Mouse (Mus musculus) megakaryocyte, embryonic 14.5 days (primary cell): ENCODE measurements at regions not wholly inside any gene's neighbourhood (a gene's known extent, or its start where the extent isn't known, plus 50 kb on each side); places are given as distances from the start of the nearest gene placed in this dataset.

Experiments
- FLI1 ChIP-seq: IDR thresholded peaks from 2 replicates; pipeline ENCODE4 v1.6.1; 2012; ENCODE audit warnings: low read length, inconsistent platforms, mixed read lengths
- GATA1 ChIP-seq: IDR thresholded peaks from 3 replicates; pipeline ENCODE4 v1.6.1; 2012; ENCODE audit warnings: mixed read lengths, low read length, inconsistent platforms, borderline replicate concordance

DNA sequence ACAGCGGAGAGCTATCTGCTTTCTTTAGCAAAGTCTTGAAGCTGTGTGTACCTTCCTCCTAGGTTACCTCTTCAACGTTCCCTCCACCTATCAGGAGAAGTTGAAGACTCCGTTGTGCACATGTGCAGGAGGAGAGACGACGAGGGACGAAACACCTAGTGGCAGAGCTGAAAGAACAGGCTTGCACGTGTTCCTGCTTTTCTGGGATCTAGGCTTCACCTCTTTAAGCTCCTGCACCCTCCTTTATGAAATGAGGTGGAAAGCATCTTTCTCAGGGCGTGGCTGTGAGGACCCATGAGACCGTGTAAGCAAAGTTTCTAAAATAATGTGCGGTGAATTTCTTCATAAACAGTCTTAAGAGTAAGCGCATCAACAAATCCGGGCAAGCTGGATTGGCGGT lies 71.4 kb upstream of the Eif4g2 start:
- TF ChIP-seq GATA1 (no peak), FLI1 (no peak)
